Mouse (Mus musculus) B cell, adult 67 days (primary cell): ENCODE data around the gene Eif1ad. TPM values are rescaled to one million over a fixed set of nuclear protein-coding genes. Genes with fewer than 3 reads are reported as not detected.

Experiments
- total RNA-seq, 2 experiments: library from RNA; stranded (reverse); gene quantifications; 4 replicates each; pipeline ENCODE4 v1.2.4; 2023

The Eif1ad gene
- 10 to 100 TPM; 39.6 to 43.4 TPM for total RNA-seq

DNA sequence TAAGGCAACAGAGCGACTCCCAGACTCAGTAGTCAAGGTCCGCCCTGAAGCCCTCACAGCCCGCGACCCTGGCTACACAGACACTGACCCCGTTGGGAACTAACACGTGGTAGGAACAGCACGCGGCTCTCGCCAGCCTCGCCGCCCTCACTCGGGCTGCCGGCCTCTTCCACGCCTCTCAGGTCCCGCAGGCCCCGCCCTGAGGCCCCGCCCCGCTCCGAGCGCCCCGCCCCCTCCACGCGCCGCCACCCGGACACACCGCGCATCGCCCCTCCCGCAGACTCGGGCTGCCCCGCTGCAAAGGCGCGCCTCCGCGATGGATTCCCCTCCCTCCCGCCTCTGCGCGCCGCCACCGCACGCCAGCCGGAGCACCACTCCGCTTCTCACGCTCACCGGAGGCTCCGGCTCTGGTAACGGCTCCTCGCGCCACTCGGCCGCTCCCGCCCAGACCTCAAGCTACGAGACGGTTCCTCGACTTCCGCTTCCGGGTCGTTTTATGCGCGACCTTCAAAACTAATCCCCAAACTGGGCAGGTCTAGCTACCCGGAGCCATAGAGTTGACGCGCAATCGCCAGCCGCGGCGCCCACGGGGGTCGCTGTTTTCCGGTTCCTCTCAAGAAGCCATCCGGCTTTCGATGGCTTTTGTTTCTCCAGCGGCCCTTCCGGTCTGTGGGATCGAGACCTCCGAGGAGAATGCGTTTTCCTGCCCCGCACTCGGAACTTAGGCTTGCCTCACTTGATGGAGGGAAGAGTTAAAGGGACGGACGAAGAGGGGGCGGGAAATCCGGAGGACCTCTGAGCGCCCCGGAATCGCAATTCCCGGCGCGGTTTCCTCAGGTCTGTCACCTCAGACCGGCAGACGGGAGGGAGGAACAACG, at the start of gene Eif1ad:
Eif1ad (plus strand) TSS at position 567 of the 878 bp plus-strand sequence.

GRCm38 (mm10) chr19:5335441-5335840, 31.1 kb upstream of the Eif1ad start, which contains the start of gene Catsper1:
Gene Catsper1, plus strand, starts transcription at chr19:5335741.

GRCm38 (mm10) chr19:5349502-5349873, 17.1 kb upstream of the Eif1ad start, which contains the start of gene Cst6:
Gene Cst6, minus strand, starts transcription at chr19:5349574.

DNA sequence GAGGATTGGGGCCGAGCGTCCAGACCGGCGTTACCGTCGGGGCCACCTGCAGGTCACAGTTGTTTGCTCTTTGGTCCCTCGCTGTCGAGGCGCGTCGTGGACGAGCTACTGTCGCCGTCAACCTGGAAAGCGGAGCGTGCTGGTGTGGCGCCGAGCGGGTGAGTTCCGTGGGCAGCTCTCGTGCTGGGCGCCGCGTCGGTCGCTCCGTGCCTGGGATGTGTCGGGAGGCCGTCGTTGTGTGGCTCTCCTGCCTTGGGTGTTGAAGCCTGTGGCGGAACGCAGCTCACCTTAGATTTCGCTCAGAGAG, 465 bp downstream of the Eif1ad start, which contains the start of gene Banf1:
Banf1 (minus strand) TSS at position 116 of the 307 bp plus-strand sequence.

DNA sequence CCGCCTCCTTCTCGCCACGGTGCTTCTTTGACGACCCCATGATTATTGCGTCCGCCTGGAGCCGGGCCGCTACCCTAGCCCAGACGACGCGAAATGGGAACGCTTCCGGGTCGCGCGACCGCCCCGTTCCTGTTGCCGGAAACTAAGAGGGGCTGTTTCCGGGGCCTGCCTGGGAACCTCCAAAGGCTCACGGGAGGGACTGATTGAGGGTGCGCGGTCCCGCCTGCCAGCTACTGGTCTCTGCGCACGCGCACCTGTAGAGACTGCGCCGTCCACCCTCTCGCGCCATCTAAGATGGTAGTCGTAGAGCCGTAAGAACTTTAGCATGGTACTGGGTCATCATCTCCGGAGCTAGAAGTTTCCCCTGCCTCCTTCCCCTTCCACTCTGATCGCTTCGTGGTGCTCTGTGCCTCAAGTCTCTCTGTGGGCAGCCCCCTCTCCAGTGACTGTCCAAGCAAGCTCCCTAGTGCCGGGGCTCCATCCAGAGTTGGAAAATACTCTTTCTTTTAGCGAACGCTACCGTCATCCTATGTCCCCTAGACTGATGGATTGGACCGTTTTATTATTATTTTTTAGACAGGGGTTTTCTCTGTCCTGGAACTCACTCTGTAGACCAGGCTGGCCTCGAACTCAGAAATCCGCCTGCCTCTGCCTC, 22.2 kb downstream of the Eif1ad start, which contains the start of gene Sart1:
Sart1 (minus strand) TSS at position 116 of the 655 bp plus-strand sequence.

DNA sequence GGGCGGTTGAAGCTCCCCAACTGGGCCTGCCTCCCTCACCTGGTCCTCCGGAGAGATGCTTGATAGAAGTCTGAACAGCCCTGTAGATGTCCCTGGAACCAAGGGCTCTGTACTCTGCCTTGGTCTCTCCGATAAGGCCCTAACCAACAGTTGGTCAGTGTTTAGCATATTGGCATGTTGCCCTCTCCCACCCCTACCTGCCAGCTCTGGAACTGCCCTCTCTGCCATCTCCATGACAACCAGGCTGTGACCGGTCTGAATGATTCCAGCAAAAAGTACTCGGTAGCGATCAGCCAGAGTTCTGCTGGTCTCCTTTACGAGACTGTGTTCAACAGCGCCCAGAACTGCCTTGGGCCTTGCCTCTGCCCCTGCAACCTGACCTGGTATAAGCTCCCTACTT, 35.8 kb downstream of the Eif1ad start, which contains the start of gene Tsga10ip:
Tsga10ip (minus strand) TSS at position 234 of the 400 bp plus-strand sequence.

Other genes starting within 250 kb of the Eif1ad start
- gene Klc2, start 248.2 kb upstream of the Eif1ad start, total RNA-seq = 10 to 100 TPM; 42.3 to 50.5 TPM
- gene Pacs1, start 93.6 kb upstream of the Eif1ad start, total RNA-seq = 10 to 100 TPM; 81.2 to 92.8 TPM
- 100 to 1,000 TPM; 309 to 311 TPM for gene Sf3b2, start 71.3 kb upstream of the Eif1ad start, total RNA-seq
- not detected for gene Gal3st3, start 68.4 kb upstream of the Eif1ad start, total RNA-seq
- gene Catsper1, start 31.0 kb upstream of the Eif1ad start, total RNA-seq = not detected
- not detected for gene Cst6, start 17.2 kb upstream of the Eif1ad start, total RNA-seq
- gene Banf1, start 427 bp downstream of the Eif1ad start, total RNA-seq = 10 to 100 TPM; 93.0 to 94.1 TPM
- gene Sart1, start 22.0 kb downstream of the Eif1ad start, total RNA-seq = 100 to 1,000 TPM; 177 to 198 TPM
- not detected for gene Tsga10ip, start 35.8 kb downstream of the Eif1ad start, total RNA-seq
- 100 to 1,000 TPM; 174 to 177 TPM for gene Drap1, start 58.2 kb downstream of the Eif1ad start, total RNA-seq
- gene AI837181, start 58.4 kb downstream of the Eif1ad start, total RNA-seq = 10 to 100 TPM; 59.5 to 60.9 TPM
- 1 to 10 TPM in 1 of 2 experiments, not detected in 1; 1.3 TPM for gene Fosl1, start 80.8 kb downstream of the Eif1ad start, total RNA-seq
- gene Ccdc85b, start 91.2 kb downstream of the Eif1ad start, total RNA-seq = 1 to 10 TPM; 3.1 to 3.6 TPM
- gene Fibp, start 93.9 kb downstream of the Eif1ad start, total RNA-seq = 100 to 1,000 TPM; 115 to 174 TPM
- gene Ctsw, start 101.8 kb downstream of the Eif1ad start, total RNA-seq = 1 to 10 TPM; 2.0 to 3.3 TPM
- 1 to 10 TPM in 1 of 2 experiments, not detected in 1; 1.5 TPM for gene Efemp2, start 107.2 kb downstream of the Eif1ad start, total RNA-seq
- 10 to 100 TPM; 39.6 to 51.8 TPM for gene Mus81, start 121.7 kb downstream of the Eif1ad start, total RNA-seq
- gene Cfl1, start 123.7 kb downstream of the Eif1ad start, total RNA-seq = 1,000 to 10,000 TPM; 1,245 to 1,301 TPM
- 1 to 10 TPM; 3.5 to 4.9 TPM for gene 1700020D05Rik, start 137.0 kb downstream of the Eif1ad start, total RNA-seq
- 10 to 100 TPM; 10.4 to 14.2 TPM for gene Snx32, start 143.8 kb downstream of the Eif1ad start, total RNA-seq
- gene Ovol1, start 193.9 kb downstream of the Eif1ad start, total RNA-seq = not detected
- gene Ap5b1, start 201.3 kb downstream of the Eif1ad start, total RNA-seq = 10 to 100 TPM; 21.5 to 25.2 TPM
- gene Rnaseh2c, start 235.1 kb downstream of the Eif1ad start, total RNA-seq = 100 to 1,000 TPM in 1 of 2 experiments, 10 to 100 TPM in 1; 92.4 to 109 TPM
- 100 to 1,000 TPM; 107 to 122 TPM for gene Kat5, start 243.5 kb downstream of the Eif1ad start, total RNA-seq